Mouse (Mus musculus) spleen, postnatal 4 days (tissue): Measurements from ENCODE around the gene Lsamp.

ENCODE experiments used
- DNase-seq, 2 experiments: peaks; one replicate each; pipeline ENCODE4 v3.0.0; 2022; ENCODE audit warnings: low spot score in 2 of 2

Lsamp gene

DNA sequence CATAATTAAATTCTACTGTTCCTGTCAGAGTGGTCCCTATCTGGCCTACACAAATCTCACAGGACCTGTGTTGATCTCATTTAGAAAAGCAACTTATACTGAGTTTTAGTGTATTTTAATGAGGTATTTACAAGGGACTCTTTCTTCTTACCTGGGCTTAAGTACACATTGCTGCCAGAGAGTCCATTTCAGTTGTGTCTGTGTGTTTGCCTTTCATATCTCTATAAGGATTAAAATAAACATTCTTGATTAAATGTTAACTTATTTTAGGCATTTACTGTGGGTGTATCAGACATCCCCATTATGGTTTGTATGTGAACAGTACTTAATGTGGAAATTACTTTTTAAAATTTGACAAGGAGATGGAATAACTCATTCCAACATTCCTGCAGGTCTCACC is 963.9 kb downstream of the Lsamp start:
- DNase-seq: no peak

DNA sequence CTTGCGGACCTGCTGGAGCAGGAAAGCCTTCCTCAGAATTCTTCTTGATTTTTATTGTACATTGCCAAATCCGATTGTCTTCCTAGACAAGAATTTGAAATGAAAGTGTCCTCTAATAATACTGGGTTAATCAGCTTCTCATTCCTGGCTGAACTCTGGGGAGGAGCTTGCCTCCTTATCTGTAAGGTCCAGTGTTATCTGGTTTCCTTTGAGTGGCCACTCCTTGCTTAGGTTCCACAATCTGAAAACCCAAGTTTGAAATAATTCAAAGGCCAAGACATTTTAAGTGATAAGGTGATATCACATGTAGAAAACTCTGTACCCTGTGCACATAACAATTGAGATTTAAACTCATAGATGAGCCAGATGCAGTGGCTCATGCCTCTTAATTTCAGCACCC is 975.0 kb downstream of the Lsamp start:
- DNase-seq: no peak

DNA sequence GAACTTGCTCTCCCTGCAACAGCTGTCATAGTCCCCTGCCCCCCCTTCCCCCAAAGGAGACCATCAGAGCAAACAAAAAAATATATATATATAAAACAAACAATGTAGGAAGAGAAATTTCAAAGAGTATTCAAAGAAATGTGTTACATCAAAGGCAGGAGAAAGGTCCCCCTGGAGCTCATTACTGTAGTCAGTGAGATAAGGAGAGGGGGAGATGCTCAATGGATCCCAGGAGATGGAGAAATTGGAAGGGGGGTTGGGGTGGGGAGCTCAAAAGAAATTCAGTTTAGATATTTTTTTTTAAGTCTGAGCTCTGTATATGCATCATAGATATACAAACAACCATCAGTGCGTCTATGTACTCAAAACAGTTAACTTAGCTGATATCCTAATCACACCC is 976.4 kb downstream of the Lsamp start:
- no peak for DNase-seq

DNA sequence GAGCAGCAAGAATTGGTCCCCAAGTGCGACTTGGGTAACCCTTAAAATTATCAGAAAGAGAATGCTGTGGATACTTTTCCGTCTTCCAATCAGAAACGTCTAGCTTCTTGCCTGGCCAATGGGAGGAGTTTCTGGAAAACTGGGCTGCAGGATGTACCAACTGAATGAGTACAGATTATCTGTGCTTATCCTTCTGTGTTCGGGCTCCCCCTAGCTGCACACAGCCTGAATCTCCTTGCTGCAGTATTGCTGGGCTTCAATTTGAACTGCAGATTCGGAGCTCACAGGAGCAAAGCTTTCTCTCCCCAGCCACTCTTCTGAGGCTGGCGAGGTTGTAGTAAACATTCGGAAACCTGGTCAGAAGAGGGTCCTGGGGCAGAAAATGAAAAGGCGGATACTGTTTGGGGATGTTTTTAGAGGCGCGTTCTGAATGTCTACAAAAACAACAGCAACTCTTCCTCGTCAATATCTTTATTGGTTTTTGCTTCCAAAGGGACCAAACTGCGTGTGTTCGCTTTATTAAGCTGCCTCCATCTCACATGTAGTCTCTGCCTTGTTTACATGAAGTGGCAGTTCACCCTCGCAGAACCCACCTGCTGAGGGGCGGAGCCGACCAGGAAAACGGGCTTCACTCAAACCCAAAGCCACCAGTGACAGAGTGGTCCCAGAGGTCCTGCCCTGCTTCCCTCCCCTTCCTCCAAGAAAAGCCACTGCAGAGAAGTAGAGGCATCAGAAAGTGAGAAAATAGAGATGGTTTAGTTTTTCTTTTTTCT is 984.1 kb downstream of the Lsamp start:
- no peak for DNase-seq

DNA sequence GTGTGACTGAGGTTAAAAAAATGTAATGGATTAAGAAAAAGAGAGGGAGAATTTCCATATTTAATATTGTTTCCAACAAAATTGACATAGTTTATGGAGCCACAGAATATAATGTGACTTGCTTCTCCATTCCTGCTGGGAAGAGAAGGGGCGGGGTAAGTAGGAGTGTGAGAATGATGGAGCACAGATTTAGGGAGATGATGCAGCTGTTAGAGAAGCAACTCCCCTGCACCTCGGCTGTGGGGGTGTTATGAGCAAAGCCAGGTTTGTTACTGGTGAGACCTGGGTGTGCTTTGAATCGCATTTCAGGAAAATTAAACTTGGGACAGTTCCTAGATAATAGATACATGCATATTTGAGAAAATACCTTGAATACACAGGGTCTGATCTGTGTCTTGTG is 987.2 kb downstream of the Lsamp start:
- DNase-seq: no peak

DNA sequence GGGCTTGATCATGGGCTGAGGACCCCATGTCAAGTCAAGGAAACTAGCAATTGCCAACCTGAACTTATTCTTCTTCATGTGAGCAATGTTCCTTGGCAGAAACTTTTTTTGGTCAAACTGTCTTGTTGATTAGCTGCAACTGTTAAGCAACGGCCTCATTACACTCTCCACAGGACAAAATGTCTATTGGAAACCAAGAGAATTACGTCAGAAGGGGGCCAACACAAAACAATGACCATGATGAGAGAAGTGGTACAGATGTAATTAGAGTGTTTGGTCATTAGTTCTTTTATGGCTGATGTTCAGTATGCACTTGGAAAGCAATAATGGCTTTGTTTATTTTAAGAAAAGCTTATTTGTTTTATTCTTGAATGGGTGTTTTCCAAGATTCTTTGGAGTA is 989.9 kb downstream of the Lsamp start:
- no peak for DNase-seq

DNA sequence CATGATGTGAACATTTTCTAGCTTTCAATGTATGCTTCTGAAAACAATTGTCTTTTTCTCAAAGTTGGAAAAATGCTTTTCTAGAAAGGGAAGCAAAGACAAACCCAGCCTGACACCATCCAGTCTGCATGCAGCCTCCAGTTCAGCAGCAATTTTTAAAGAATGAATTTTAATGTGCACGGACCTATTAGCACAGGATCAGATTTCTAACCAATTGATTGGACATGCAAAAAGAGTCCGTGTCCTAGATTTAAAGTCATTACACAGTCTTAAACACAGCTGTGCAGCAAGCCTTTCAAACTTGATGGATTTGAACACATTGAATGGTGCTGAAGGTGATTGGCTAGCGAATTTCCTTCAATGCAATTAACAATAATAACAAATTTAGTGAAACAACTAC is 998.9 kb downstream of the Lsamp start:
- no peak for DNase-seq

DNA sequence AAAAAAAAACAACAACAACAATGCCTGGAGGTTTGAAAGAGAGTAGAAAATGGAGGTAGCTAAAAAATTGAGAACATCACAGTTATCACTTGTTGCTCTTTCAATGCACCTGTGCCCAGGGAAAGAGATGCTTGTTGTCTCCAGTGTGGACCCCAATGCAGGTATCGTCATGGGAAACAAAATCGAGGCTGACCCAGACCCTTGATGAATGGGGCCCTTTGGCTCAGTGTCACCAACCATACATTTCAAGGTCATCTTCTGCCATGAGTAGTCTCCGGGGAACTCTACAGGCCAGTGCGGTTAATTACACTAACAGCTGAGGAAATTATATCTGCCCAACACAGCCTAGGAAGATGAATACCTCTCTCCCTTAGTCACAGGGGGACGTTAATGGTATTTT is 1023.4 kb downstream of the Lsamp start:
- DNase-seq: no peak

DNA sequence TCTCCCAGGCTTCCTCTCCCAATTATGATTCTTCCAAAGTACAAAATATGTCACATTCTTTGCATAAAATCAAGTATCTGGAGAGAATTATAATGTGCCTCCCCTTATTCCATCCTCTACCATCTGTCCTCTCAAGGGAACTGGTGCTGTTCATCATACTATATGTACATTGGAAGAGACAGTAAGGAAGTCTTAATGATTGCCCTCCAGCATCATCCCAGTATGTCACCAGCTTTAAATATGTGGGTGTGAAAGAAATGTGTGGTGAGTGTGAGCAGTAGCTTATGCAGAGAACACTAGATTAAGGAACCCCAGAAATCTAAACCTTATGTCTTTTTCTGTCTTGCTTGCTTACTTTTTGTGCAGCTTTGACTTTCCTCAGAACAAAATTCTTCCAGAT is 1050.6 kb downstream of the Lsamp start:
- DNase-seq: no peak

DNA sequence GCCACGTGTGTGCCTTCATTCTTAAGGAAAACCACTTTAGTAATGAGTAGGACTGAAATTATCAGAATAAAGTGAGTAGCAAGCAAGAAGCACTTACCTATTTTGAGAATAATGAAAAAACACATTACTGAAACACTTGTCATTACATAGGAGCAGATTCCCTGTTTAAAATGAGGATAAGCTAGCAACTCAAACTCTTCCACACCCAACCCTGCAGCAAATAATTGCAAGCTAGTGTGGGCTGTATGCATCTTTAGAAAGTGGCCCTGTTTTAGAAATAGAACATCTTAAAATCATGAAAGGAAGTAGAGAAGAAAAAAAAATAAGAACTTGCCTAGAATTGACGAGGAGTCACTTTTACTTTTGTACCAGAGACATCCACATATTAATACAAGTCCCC is 1057.5 kb downstream of the Lsamp start:
- DNase-seq: no peak

DNA sequence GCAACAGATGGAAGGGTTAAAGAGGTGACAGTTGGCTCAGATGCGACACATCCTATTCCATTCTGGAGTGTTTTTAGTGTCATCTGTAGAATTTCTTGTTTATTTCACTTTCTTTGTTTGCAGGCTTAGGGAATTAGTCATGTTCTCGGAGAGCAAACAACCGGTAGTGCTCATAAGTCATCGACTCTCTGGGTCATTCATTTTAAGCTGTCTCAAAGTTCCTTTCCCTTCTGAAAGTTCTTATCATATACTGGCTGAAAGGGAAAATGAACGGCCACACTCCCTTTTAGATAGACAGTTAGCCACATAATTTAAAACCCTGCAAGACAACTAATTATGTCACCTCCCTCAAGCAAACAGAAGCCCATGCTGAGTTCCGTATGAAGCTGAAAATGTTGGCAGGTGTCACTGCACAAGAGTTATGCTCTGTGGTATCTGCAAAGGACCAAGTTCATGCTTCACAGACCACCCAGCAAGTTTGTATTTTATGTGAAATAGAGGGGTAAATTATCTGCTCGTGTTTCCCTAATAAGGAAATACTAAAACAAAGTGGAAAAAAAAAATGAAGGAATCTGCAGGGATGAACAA is 1079.2 kb downstream of the Lsamp start:
- DNase-seq: no peak

DNA sequence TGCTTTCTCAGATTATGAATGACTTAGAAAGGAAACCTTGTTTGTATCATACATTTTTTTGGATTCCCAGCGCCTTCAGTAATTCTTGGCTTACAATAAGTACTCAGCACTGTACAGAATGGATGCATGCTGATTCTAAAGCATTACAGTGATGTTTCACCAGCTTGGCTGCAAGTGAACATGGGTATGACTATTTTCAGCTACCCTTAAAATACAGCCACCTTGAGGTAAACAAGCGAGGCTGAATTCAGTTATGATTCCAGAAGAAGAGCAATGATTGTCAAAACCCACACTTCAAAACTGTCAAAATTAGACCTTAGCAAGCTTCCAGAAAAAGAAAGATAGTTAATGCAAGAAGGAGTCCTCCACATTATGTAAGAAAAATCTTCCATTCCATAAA is 1089.3 kb downstream of the Lsamp start:
- no peak for DNase-seq

DNA sequence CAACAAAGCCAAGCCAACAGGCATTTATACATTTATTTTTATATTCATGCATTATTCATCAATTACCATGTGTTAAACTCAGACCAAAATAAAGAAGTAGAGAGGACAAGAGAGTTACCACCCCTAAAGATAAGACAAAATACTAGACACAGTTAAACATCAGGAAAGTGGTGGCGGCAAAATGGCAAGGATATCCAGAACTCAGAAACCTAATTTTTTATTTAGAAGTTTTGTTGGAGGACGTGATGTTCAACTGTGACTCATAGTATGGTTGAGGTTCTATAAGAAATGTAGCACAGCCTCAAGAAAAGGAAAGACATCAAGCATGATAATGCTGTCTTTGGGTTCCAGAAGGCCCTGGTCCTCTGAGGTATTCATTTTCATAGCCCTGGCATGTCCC is 1104.5 kb downstream of the Lsamp start:
- DNase-seq: no peak

DNA sequence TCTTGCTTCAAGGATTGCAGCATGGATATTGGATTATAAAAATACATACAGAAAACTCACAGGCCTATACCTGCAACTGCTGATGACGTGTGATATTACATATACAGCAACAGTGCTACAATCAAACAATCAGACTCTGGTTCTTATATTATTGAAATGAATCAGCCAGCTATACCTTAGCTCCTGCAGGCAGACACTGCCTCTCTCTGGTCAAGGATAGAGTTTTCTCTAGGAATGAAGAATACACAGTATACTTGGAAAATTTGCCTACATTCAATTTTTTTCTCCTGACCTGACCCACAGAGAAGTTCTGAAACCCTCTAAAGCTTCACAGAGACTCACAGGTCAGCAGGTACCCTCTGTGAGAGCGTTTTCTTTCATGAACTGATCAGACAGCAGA is 1105.9 kb downstream of the Lsamp start:
- no peak for DNase-seq

DNA sequence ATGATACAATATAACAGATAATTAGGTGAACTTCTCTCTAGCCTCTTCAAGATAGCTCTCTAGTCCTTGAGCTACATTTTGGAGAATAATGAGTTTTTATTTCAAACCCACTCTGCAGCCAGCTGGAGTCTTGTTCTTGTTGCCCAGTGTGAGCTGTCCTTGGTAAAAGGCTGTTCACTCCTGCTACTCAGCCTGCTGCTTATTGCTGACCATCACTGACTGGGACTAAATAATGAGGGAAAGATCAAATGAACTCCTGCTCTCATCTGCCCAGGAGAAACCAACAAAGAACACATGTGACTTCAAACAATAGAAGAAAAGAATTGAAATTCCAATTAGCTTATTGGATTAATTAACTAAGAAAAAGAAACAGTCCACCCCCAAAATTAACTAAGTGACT is 1107.1 kb downstream of the Lsamp start:
- no peak for DNase-seq

DNA sequence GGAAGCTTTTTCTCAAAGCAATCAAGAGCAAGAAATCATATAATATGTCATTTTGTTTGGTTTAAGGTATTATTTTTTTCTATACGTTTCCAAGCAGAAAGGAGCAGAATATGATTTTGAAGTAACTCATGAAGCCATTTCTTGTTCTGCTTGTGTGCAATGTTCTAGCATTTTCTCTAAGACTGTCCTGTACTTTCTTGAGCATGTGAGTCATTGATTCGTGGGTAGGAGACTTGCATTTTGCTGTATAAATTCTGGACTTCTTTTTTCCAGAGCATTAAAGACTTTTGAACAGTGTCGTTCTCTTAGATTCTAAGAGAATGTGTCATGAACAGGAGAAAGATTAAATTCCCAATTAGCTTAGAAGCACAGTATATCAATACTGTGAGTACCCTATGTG is 1118.6 kb downstream of the Lsamp start:
- no peak for DNase-seq

DNA sequence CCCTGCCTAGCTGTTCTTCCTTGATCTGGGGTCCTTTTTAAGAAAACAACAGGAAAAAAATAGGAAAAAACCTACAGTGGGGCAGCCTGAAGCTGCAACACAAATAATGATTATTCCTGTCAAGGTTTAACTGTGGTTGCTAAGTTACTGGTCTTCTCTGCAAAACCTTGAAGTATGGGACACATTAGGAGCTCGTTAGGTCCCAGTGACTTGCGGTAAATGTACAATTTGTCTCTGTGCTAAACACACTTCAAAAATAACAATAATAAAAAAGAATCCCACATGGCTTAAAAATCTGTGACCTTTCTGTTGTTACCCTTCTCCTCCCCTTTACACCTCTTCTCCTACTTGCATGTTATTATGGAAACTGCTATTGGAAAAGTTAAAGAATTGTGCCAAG is 1140.2 kb downstream of the Lsamp start:
- DNase-seq: no peak

DNA sequence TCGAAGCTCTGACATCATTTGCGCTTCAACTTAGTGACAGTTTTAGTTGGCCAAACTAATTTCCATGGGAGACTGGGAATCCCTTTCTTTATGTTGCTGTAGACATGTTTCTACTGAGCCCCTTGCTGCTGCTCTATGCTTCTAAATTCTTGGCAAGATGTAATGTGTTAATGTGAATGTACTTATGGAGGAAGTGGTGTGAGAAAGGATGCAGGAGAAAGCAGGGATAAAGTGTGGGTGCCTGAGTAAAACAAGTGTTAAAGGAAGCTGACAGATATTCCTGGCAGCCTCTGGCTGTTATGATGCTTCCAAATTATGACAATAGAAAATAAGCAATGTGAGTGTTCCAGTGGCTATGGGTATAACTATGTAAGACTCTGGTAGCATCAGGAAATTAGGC is 1140.9 kb downstream of the Lsamp start:
- DNase-seq: no peak

DNA sequence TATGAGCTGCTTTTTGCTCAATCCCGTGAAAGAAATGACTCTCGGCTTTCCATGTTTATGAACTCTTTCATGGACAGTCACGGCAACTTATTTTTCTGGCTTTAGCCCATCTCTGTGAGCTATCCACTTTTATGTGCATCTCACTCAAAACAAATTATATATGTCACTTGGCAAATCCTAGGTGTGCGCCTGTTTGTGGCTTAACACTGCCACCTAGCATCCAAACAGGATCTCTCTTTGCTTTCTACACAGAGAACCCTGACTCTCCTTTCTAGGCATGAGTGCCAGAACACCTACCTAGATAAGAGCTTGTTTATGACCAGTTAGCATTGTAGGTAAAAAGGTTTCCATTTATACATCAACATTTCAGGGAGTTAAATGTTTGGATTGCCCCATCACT is 1146.9 kb downstream of the Lsamp start:
- no peak for DNase-seq

DNA sequence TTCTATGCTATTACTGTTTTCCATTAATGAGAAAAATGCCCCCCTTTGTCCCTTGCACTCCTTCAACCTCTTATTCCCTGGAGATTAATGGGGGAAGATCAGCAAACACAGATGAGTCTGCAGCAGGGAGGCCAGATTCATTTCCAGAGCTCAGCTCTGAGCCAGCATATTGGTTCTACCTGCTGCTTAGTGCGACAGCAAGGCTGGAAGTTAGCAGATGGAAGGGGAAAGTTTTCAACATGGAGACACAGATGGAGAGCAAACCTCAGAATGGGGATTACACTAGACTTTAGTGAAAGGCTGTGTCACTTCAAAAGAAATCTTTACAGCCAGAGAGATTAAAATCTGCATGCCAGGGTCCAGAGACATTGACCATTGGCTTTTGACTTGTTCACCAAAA is 1188.7 kb downstream of the Lsamp start:
- no peak for DNase-seq

DNA sequence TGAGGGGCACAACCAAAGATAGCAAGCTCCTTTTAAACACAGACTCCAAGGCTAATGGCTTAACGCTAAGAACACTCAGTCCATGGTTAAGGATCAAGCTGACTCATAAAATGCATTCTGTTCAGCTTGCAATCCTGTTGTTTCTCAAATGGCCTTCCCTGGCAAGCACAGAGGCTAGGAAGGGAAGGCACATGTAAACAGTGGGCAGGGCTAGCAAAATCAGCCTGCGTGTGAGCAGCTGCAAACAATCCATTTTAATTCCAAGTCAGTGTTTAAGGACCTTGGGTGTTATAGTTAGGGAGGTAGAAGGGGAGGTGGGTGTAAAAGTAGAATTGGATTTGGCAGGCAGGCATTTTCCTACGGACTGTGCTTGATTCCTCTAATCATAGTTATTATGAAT is 1195.4 kb downstream of the Lsamp start:
- DNase-seq: no peak

DNA sequence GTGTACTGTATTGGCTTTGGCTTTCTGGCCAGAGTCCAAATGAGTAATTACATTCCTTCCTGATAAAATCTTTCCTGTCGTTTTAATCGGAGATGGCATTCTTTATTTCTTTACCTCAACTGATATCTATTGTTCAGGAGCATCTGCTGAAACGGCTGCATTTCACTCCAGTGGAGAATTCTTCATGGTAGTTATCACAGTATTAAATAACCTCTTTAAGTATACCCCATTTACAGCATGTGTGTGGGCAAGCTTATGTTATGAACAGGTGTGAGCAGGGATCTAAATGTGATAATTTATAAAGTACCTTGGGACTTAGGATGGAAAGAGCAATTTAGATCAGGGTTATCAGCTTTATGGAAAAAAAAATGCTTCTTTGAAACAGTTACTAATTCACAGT is 1196.7 kb downstream of the Lsamp start:
- no peak for DNase-seq

DNA sequence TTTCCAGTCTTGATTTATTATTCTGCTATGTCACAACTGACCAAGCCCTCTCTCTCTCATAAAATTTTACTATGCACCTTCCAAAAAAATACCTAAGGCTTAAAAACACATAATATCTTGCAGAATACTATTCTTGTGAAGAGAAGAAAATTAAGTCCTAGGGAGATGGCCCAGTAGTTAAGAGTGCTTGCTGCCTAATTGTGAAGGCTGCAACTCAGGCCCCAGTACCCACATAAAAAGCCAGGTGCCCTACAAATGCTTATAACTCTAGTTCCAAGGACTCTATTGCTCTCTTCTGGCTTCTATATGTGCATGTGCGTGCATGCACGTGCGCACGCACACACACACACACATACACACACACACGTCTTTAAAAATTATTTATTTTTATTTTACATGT is 1225.9 kb downstream of the Lsamp start:
- no peak for DNase-seq

DNA sequence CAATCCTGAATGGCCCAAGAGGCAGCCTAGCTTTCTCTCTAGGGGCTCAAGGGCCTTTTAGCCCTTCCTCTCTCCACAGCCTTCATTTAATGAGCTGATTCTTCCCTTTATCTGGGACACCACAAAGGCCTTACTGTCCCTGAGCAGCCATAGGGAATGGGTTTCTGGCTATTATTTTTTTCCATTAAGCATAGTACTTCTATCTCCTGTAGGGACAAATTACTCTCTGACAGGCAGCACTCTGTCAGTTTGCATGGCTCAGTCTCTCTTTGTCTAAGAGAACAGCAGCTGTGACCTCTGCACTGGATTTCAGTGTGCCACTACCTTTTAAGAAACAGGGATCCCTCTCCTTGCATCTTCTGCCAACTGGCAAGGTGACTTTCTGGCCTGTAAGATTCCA is 1251.7 kb downstream of the Lsamp start:
- DNase-seq: no peak
